Mouse (Mus musculus): ENCODE measurements around the gene Pus1.

DNA sequence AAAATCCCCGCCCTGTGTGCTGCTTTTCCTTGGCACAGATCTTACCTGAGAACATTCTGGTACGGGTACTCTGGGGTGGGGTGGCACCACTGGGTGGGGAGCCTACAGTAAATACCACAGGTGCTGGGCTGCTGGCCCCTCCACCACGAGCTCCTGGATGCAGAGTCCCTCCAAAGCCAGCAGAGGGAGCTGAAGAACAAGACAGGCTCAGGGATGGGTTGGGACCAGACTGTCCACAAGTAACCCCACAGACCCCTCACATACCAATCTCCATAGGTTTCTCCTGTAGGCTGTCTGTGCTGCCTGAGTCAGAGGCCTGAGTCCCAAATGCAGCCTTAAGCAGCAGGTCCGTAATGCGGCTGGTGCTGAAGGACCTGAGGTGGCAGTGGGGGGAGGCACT lies 8.2 kb upstream of the Pus1 start:
- TF ChIP-seq CTCF (IDR thresholded peaks at IDR 0.05; ENCODE audit: low read depth) (peak; percentile 71), EP300 (IDR thresholded peaks at IDR 0.05; ENCODE audit: low read depth) (no peak)

All from heart, postnatal 0 days (tissue).